Mouse (Mus musculus) frontal cortex, adult (tissue): ENCODE results near the gene Adam6a.
"Not testable (repeated sequence)": the region's sequence is repeated elsewhere in the genome, so short reads cannot be mapped to it uniquely, and the experiment has no call there.

Experiments used
- ATAC-seq: cut with Nextera tagmentation; 2 replicates; pipeline ENCODE4 v1.9.2; 2017; ENCODE audit warnings: mild to moderate bottlenecking, moderate library complexity, mixed read lengths; ENCODE audit not compliant: low TSS enrichment

The Adam6a gene

GRCm38 (mm10) chr12:113543608-113544007 lies at the start of gene Adam6a:
Gene Adam6a (plus strand): TSS chr12:113543908.
- ATAC-seq = not testable (repeated sequence)

DNA sequence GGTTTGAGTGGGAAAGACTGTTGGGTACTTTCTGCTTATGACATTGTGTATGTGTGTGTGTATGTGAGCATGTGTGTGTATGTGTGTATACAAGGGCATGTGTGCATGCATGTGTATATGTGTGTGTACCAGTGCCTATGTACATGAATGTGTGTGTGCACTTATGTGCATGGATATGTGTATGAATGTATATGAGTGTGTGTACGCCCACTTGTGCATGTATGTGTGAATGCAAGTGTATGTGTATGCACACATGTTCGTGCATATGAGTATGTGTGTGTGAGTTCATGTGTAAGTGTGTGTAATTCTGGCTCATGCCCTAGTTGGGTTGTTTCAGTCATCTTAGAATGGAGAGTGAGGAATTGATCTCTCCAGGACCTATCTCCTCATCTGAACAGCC lies 17.8 kb upstream of the Adam6a start:
- ATAC-seq = no peak

GRCm38 (mm10) chr12:113578241-113578640 lies 34.5 kb downstream of the Adam6a start:
- ATAC-seq = no peak

- no peak for ATAC-seq
These were observed 44.3 kb downstream of the Adam6a start for GRCm38 (mm10) chr12:113588001-113588400.
